Mouse (Mus musculus): ENCODE measurements around the gene Dcaf12.
A peak's percentile ranks its signal among the peaks of the same experiment; 100 is the strongest.

- TF ChIP-seq POLR2A (IDR thresholded peaks at IDR 0.05; ENCODE audit: insufficient read depth, low read depth, low read length) = peak; percentile 93
- TF ChIP-seq CTCF (IDR thresholded peaks at IDR 0.05) = no peak
- peak; percentile 87 for TF ChIP-seq EP300 (IDR thresholded peaks at IDR 0.05; ENCODE audit: insufficient read depth, low read depth, low read length)
Measured at GRCm38 (mm10) chr4:41314141-41315129, at the start of gene Dcaf12.

Measured in heart, adult 2 months (tissue).